Mouse (Mus musculus) MEL (cell line): Measurements from ENCODE around the gene 1700092M07Rik.

Experiments used
- ELF1 ChIP-seq: IDR thresholded peaks from 2 replicates; pipeline ENCODE4 v1.6.1; 2014; ENCODE audit warnings: low read depth, mild to moderate bottlenecking, inconsistent platforms, low read length, improper control_type of control experiment, moderate library complexity
- MAZ ChIP-seq: IDR thresholded peaks from 2 replicates; pipeline ENCODE4 v1.6.1; 2012; ENCODE audit warnings: low read depth, mild to moderate bottlenecking, inconsistent platforms, low read length, improper control_type of control experiment
- TAL1 ChIP-seq: IDR thresholded peaks from 2 replicates; pipeline ENCODE4 v1.6.1; 2012; ENCODE audit warnings: mild to moderate bottlenecking, inconsistent platforms, low read length, moderate library complexity, mixed read lengths
- ZNF384 ChIP-seq: IDR thresholded peaks from 2 replicates; pipeline ENCODE4 v1.6.1; 2012; ENCODE audit warnings: low read depth, mild to moderate bottlenecking, inconsistent platforms, low read length, improper control_type of control experiment

DNA sequence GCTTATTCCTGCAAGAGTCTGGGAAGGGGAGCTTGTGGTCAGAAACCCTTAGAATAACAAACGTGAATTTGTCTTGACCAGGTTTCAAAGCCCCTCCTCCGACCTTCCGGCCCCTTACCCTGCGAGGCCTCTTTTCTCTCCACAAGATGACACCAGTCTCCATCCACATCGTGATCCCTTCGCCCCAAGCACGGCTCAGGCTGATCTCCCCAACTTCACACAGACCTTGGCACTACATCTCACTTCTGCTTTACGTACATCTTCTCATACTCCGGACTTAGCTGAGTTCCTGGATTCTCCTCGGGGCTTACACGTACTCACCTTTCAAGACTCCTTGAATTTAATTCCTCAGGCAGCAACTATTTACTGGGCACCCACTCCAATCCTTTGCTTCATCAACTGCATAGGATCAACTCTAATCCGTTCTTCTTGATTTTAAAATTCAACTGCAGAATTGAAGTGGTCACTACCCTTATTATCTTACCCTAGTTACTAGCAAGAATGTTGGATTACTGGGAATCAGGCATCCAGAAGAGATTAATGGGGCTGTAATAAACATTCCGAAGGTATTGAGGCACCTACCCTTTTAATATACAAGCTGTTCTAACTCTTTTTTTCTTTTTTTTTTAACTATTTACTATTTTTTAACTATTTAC lies 26.4 kb upstream of the 1700092M07Rik start:
- TF ChIP-seq ELF1 (no peak), MAZ (no peak; the same call in 1 of the 2 replicates), TAL1 (no peak), ZNF384 (no peak)
